Mouse (Mus musculus) cerebellum, adult (tissue): ENCODE data around the gene Gm49337.

Source experiments
- ATAC-seq: cut with Nextera tagmentation; 2 replicates; pipeline ENCODE4 v1.9.2; 2017; ENCODE audit warnings: mild to moderate bottlenecking, moderate library complexity, mixed read lengths; ENCODE audit not compliant: insufficient number of reproducible peaks, low FRiP score, low TSS enrichment

Gm49337 gene

DNA sequence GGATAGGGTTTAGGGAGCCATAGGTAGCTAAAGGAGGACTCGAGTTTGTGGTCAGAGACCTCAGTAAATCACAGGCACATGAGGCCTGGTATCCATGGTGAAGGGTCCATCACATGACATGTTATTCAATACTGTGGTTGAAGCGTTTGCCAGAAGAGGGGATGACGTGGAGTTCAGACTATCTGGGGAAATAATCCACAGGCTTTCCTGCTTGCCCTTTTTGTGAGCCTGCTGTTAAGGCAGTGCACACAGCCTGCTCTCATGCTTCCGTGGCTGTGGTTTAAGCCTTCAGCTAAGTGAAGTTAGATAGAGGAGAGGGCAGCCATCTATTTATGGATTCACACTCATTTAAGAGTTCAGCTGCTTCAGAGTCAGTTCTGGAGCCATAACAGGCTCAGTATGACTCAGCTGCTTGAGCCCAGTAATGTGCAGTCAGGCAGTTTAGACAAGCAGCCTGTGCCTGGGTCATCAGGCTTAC is 127.7 kb downstream of the Gm49337 start:
- ATAC-seq: no peak

DNA sequence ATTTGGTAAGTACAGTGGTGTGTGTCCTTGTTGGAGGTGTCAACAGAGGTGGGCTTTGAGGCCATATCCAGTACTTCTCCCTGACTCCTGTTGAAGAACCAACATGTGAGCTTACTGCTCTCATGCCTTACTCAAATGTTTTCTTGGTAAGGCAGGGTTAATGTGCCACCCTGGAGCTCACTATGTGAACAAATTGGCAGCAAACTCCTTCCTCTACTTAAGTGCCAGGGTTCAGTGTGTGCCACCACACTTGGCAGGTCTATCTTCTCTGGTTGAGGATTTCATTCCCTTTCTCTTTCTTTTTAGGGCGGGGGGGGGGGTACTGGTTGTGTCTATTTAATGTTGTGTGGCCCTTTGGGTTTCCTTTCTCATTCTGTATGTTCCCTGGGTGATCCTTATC is 131.4 kb downstream of the Gm49337 start:
- no peak for ATAC-seq

DNA sequence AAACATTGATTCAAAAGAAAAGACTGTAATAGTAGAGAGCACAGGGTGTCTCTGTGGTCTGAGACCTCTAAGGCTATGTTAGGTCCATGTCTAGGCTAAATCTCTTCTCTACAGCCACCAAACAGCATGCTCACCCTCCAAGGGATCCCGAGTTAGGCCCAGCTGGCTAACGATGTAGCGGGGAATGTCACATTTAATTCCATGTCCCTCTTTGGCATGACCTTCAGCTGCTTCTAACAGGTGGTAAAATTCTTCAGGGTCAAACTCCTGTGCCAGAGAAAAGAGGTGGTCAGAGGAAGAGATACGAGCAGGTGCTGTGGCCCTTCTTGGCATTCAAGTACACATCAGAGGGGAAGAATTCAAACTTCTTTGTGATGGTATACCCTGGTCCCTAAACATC is 144.4 kb downstream of the Gm49337 start:
- ATAC-seq: no peak

DNA sequence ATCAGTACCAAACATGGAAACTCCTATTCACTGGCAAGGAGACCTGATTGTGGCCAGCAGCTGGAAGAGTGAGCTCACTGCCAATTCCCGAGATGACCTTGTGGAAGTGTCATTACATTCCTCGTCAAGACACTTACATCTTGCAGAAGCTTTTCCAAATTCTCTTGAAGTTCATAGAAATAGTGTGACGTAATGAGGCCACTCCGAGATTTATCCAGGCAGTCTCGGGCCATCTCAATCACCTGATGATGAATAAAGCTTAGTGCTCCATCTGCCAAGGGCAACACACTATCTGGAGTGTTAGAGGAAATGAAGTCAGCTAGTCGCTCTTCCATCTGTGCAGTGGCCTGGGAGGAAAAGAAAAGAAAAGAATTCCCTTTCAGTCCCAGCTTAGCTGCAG is 148.9 kb downstream of the Gm49337 start:
- ATAC-seq: no peak

DNA sequence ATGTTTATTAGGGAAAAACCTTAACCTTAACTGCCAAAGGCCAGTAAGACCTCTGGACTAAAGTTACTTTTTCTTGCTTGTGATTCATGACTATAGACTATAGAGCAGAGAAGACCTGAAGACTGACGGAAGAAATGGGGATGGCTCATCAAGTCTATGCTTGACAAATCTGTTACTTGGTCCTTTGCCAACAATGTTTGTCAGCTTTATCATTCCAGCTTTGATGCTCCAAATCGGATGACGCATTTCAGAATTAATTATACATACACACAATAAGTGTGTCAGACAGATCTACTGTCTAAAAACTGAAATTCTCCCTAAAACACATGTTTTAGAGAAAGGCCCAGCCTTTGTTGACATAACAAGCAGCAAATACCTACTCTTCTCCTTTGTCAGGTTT is 156.1 kb downstream of the Gm49337 start:
- no peak for ATAC-seq

DNA sequence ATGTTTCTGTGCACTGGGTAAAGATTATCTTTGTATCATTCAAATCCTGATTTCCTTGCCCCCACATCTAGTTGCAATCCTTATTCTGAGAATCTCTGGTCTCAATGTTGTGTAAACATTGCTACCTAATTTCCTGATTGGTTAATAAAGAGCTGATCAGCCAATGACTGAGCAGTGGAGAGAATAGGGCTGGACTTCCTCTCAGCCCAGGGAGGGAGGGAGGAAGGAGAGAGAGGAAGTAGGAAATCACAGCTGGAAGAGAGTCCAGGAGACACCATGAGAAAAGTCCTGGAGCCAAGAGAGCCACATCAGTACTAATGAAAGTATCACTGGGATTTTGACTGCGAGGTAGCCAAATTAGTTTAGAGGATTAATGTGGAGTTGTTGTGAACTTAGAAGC is 163.1 kb downstream of the Gm49337 start:
- no peak for ATAC-seq

DNA sequence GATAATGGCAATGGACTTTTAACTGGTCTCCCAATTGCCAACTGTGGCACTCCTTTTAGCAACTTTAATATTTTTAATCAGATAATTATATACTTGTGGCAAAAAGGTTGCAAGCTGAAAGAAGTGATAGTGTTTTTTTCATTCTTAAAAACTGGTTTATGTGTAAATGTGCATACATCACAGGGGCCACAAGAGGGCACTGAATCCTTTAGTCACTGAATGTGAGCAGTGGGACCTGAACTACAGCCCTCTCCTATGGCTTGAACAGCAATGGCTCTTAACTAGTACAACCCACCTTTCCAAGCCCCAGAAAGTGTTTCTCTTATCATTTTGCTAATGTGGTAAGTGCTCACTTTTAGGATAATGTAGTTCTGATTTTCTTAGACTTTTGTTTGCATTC is 168.9 kb downstream of the Gm49337 start:
- ATAC-seq: no peak
